In genomic region chr5:75143092-75143491, GRCm38 (mm10) we compare ENCODE assay signal across 8 mouse cellular contexts. TPM values are rescaled to one million over a fixed set of nuclear protein-coding genes. Genes with fewer than 3 reads are reported as not detected.
DNase-seq lines count a peak whose midpoint lies in the region; ATAC-seq and TF ChIP-seq lines count a peak whose summit lies in the region.

No protein-coding gene starts in this region.

- H3K27ac ChIP-seq in kidney, adult 2 months (ENCODE audit: insufficient read depth, low read depth, low read length), result no peak overlapping the region
- H3K27ac ChIP-seq in liver, embryonic 13.5 days, result no peak overlapping the region

- H3K4me1 ChIP-seq in kidney, adult 2 months (ENCODE audit: control insufficient read depth, insufficient read depth, low read length), result no peaks in the 10 kb centered on the region
- H3K4me1 ChIP-seq in liver, embryonic 13.5 days (replicated peaks), result no peaks in the 10 kb centered on the region

- no peaks in the 10 kb centered on the region for H3K36me3 ChIP-seq in kidney, adult 2 months (ENCODE audit: control insufficient read depth, insufficient read depth, low read length)
- H3K36me3 ChIP-seq in liver, embryonic 13.5 days, result no peaks in the 10 kb centered on the region

- no peaks in the 10 kb centered on the region for H3K9me3 ChIP-seq in liver, embryonic 13.5 days (replicated peaks)

- ATAC-seq in liver, embryonic 13.5 days (ENCODE audit: low read depth), result no peak

- no peaks in the 10 kb centered on the region; the same call in none of the 2 replicates for H3K27me3 ChIP-seq in kidney, adult 2 months (replicated peaks; ENCODE audit: control insufficient read depth, insufficient read depth, low read length)
- H3K27me3 ChIP-seq in liver, embryonic 13.5 days, result peaks cover 55% of the 10 kb centered on the region

- peak; percentile 48 for TF ChIP-seq CTCF in kidney, adult 2 months (conservative IDR thresholded peaks at IDR 0.05; ENCODE audit: insufficient read depth, insufficient read length, low read depth, low read length)

- DNase-seq in urinary bladder, postnatal 25 days (ENCODE audit: low spot score), result peak; percentile 63
- no peak for DNase-seq in urinary bladder, adult 2 months (ENCODE audit: low spot score)
- DNase-seq in cerebellum, postnatal 25 days, result peak; percentile 57 to 76
- DNase-seq in heart, adult 18-20 months, result peak; percentile 76 to 91
- DNase-seq in kidney, adult 2 months, result peak; percentile 74
- no peak for DNase-seq in liver, embryonic 13.5 days
- peak; percentile 39 to 45 for DNase-seq in natural killer cell, adult 2 months (ENCODE audit: low spot score in 2 of 2)
- DNase-seq in c-Kit-positive CD71-positive TER-119-positive erythroid progenitor cells, embryonic 14.5 days (ENCODE audit: low spot score), result no peak

- no peak for TF ChIP-seq POLR2A in kidney, adult 2 months (IDR thresholded peaks at IDR 0.05; ENCODE audit: low read depth, low read length)

- H3K9ac ChIP-seq in liver, embryonic 13.5 days, result no peak overlapping the region

- peak overlapping the region; percentile 42 for H3K4me2 ChIP-seq in liver, embryonic 13.5 days

- WGBS in kidney, adult 2 months, result 5% methylated on average over 14 of the region's 14 CpGs
- WGBS in liver, embryonic 13.5 days (ENCODE audit: insufficient replicate concordance), result 4% methylated on average over 14 of the region's 14 CpGs

- H3K4me3 ChIP-seq in kidney, adult 2 months (ENCODE audit: insufficient read depth, low read depth, low read length), result 0 out of 2 replicates have a peak overlapping the region, but pooled peaks have one; percentile 8
- H3K4me3 ChIP-seq in liver, embryonic 13.5 days (replicated peaks), result 0 out of 2 replicates have a peak overlapping the region, but pooled peaks have one; percentile 22

RNA-seq across cellular contexts. Expression of gene Pdgfra, which starts 9.0 kb away (rescaled TPM):
- 33.3 and 53.6 TPM in 2 replicates for polyA plus RNA-seq in urinary bladder, adult 2 months (2012; rRNA removed)
- 10 to 100 TPM; 20.5 to 23.7 TPM for total RNA-seq in heart, adult 18-20 months (2021)
- polyA plus RNA-seq in kidney, adult 2 months (2012; rRNA removed), result 22.6 and 26.0 TPM in 2 replicates
- 2.6 and 3.3 TPM in 2 replicates for polyA plus RNA-seq in liver, embryonic 13.5 days (2015; fragmentation: Nextera tagmentation; extraction: Ambion mirVana)

Comparison
In these comparisons a context has a peak if more than half of its experiments do, and no peak if none do; other contexts are left out.
1. DNase-seq: peak in urinary bladder, postnatal 25 days (single experiment), cerebellum, postnatal 25 days (2 of 2), heart, adult 18-20 months (2 of 2), kidney, adult 2 months (single experiment) and natural killer cell, adult 2 months (2 of 2); none in urinary bladder, adult 2 months (single experiment), liver, embryonic 13.5 days (single experiment) and c-Kit-positive CD71-positive TER-119-positive erythroid progenitor cells, embryonic 14.5 days (single experiment).